Mouse (Mus musculus): ENCODE results near the gene Serpina11.

GRCm38 (mm10) chr12:104038181-104038580, 48.4 kb upstream of the Serpina11 start:
- no peak for TF ChIP-seq CTCF (IDR thresholded peaks at IDR 0.05; ENCODE audit: low read depth)
- TF ChIP-seq EP300 (optimal IDR thresholded peaks at IDR 0.05): no peak

Measured in stomach, postnatal 0 days (tissue).